Mouse (Mus musculus): ENCODE measurements at regions not wholly inside any gene's neighbourhood (a gene's known extent, or its start where the extent isn't known, plus 50 kb on each side); places are given as distances from the start of the nearest gene placed in this dataset.

GRCm38 (mm10) chr10:96804030-96804784 is 187.4 kb downstream of the Btg1 start:
- TF ChIP-seq CTCF (IDR thresholded peaks at IDR 0.05; ENCODE audit: insufficient read depth, low read length) (no peak), POLR2A (IDR thresholded peaks at IDR 0.05; ENCODE audit: borderline replicate concordance, extremely low read depth, low read depth, low read length) (no peak)
- no peak for DNase-seq
- Histone ChIP-seq H3K4me3 (replicated peaks; ENCODE audit: extremely low read depth, low read depth, low read length) (no peak overlapping the region), H3K4me1 (ENCODE audit: control insufficient read depth, insufficient read depth, low read length) (no peaks in the 10 kb centered on the region)
- WGBS, result 68% methylated on average over 7 of the region's 7 CpGs

GRCm38 (mm10) chr10:96806579-96806978 is 189.8 kb downstream of the Btg1 start:
- no peak for TF ChIP-seq CTCF (IDR thresholded peaks at IDR 0.05; ENCODE audit: insufficient read depth, low read length)
- TF ChIP-seq POLR2A (IDR thresholded peaks at IDR 0.05; ENCODE audit: borderline replicate concordance, extremely low read depth, low read depth, low read length), result no peak

GRCm38 (mm10) chr10:96821852-96822251 is 205.0 kb downstream of the Btg1 start:
- no peak for DNase-seq
- WGBS, result 62% methylated on average over 1 of the region's 1 CpGs
- no peak overlapping the region for H3K4me3 ChIP-seq (replicated peaks; ENCODE audit: extremely low read depth, low read depth, low read length)
- no peaks in the 10 kb centered on the region; the same call in 1 of the 2 replicates for H3K4me1 ChIP-seq (ENCODE audit: control insufficient read depth, insufficient read depth, low read length)
- TF ChIP-seq CTCF (IDR thresholded peaks at IDR 0.05; ENCODE audit: insufficient read depth, low read length) (no peak), POLR2A (IDR thresholded peaks at IDR 0.05; ENCODE audit: borderline replicate concordance, extremely low read depth, low read depth, low read length) (no peak)

More at GRCm38 (mm10) chr10:96806579-96806978, 189.8 kb downstream of the Btg1 start:
- Histone ChIP-seq H3K4me3 (replicated peaks; ENCODE audit: extremely low read depth, low read depth, low read length) (no peak overlapping the region), H3K4me1 (ENCODE audit: control insufficient read depth, insufficient read depth, low read length) (no peaks in the 10 kb centered on the region)
- 61% methylated on average over 6 of the region's 7 CpGs for WGBS
- no peak for DNase-seq

- WGBS, result 48% methylated on average over 7 of the region's 7 CpGs
- TF ChIP-seq CTCF (IDR thresholded peaks at IDR 0.05; ENCODE audit: insufficient read depth, low read length), result no peak
- TF ChIP-seq POLR2A (IDR thresholded peaks at IDR 0.05; ENCODE audit: borderline replicate concordance, extremely low read depth, low read depth, low read length), result no peak
- DNase-seq, result no peak
Observed at GRCm38 (mm10) chr10:96822344-96823335, 205.8 kb downstream of the Btg1 start.

GRCm38 (mm10) chr10:96826234-96826788 is 209.5 kb downstream of the Btg1 start:
- no peak for DNase-seq
- no peaks in the 10 kb centered on the region; the same call in 1 of the 2 replicates for H3K4me1 ChIP-seq (ENCODE audit: control insufficient read depth, insufficient read depth, low read length)
- H3K4me3 ChIP-seq (replicated peaks; ENCODE audit: extremely low read depth, low read depth, low read length), result no peak overlapping the region
- WGBS, result 24% methylated on average over 7 of the region's 7 CpGs
- no peak for TF ChIP-seq CTCF (IDR thresholded peaks at IDR 0.05; ENCODE audit: insufficient read depth, low read length)
- TF ChIP-seq POLR2A (IDR thresholded peaks at IDR 0.05; ENCODE audit: borderline replicate concordance, extremely low read depth, low read depth, low read length), result no peak

More at GRCm38 (mm10) chr10:96822344-96823335, 205.8 kb downstream of the Btg1 start:
- H3K4me1 ChIP-seq (ENCODE audit: control insufficient read depth, insufficient read depth, low read length), result no peaks in the 10 kb centered on the region; the same call in 1 of the 2 replicates
- no peak overlapping the region for H3K4me3 ChIP-seq (replicated peaks; ENCODE audit: extremely low read depth, low read depth, low read length)

GRCm38 (mm10) chr10:96827971-96828370 is 211.2 kb downstream of the Btg1 start:
- TF ChIP-seq CTCF (IDR thresholded peaks at IDR 0.05; ENCODE audit: insufficient read depth, low read length) (no peak), POLR2A (IDR thresholded peaks at IDR 0.05; ENCODE audit: borderline replicate concordance, extremely low read depth, low read depth, low read length) (no peak)
- Histone ChIP-seq H3K4me1 (ENCODE audit: control insufficient read depth, insufficient read depth, low read length) (no peaks in the 10 kb centered on the region), H3K4me3 (replicated peaks; ENCODE audit: extremely low read depth, low read depth, low read length) (no peak overlapping the region)
- 91% methylated on average over 5 of the region's 5 CpGs for WGBS
- no peak for DNase-seq

- no peak for TF ChIP-seq POLR2A (IDR thresholded peaks at IDR 0.05; ENCODE audit: borderline replicate concordance, extremely low read depth, low read depth, low read length)
- TF ChIP-seq CTCF (IDR thresholded peaks at IDR 0.05; ENCODE audit: insufficient read depth, low read length), result no peak
- DNase-seq, result no peak
- Histone ChIP-seq H3K4me3 (replicated peaks; ENCODE audit: extremely low read depth, low read depth, low read length) (no peak overlapping the region), H3K4me1 (ENCODE audit: control insufficient read depth, insufficient read depth, low read length) (no peaks in the 10 kb centered on the region)
- WGBS, result 79% methylated on average over 7 of the region's 7 CpGs
Observed at GRCm38 (mm10) chr10:96828581-96829246, 211.9 kb downstream of the Btg1 start.

GRCm38 (mm10) chr10:96831071-96831470 is 214.3 kb downstream of the Btg1 start:
- WGBS, result 87% methylated on average over 12 of the region's 12 CpGs
- no peak for DNase-seq
- no peak overlapping the region for H3K4me3 ChIP-seq (replicated peaks; ENCODE audit: extremely low read depth, low read depth, low read length)
- no peaks in the 10 kb centered on the region for H3K4me1 ChIP-seq (ENCODE audit: control insufficient read depth, insufficient read depth, low read length)
- no peak for TF ChIP-seq POLR2A (IDR thresholded peaks at IDR 0.05; ENCODE audit: borderline replicate concordance, extremely low read depth, low read depth, low read length)
- TF ChIP-seq CTCF (IDR thresholded peaks at IDR 0.05; ENCODE audit: insufficient read depth, low read length), result no peak

GRCm38 (mm10) chr10:96837230-96837629 is 220.4 kb downstream of the Btg1 start:
- no peak for DNase-seq
- no peak overlapping the region for H3K4me3 ChIP-seq (replicated peaks; ENCODE audit: extremely low read depth, low read depth, low read length)
- 89% methylated on average over 7 of the region's 7 CpGs for WGBS
- H3K4me1 ChIP-seq (ENCODE audit: control insufficient read depth, insufficient read depth, low read length), result no peaks in the 10 kb centered on the region
- TF ChIP-seq CTCF (IDR thresholded peaks at IDR 0.05; ENCODE audit: insufficient read depth, low read length) (no peak), POLR2A (IDR thresholded peaks at IDR 0.05; ENCODE audit: borderline replicate concordance, extremely low read depth, low read depth, low read length) (no peak)

All from lung, adult 2 months (tissue).